Mouse (Mus musculus) layer of hippocampus, adult 2 months (tissue): ENCODE measurements around the gene Inhbe. TPM values are rescaled to one million over a fixed set of nuclear protein-coding genes. Genes with fewer than 3 reads are reported as not detected.
"Not testable (repeated sequence)": the region's sequence is repeated elsewhere in the genome, so short reads cannot be mapped to it uniquely, and the experiment has no call there.

Experiments used
- DNase-seq, 2 experiments: peaks; one replicate each; pipeline ENCODE4 v3.0.0; 2022; ENCODE audit warnings: low spot score in 2 of 2
- H3K27ac ChIP-seq: fragments of 200-600 bp; 2 replicates; pipeline ENCODE4 v1.8.1; 2022
- H3K4me3 ChIP-seq: fragments of 200-600 bp; 2 replicates; pipeline ENCODE4 v1.8.1; 2022; ENCODE audit warnings: mild to moderate bottlenecking
- CTCF ChIP-seq: fragments of 200-600 bp; conservative IDR thresholded peaks from 2 replicates; pipeline ENCODE4 v1.8.1; 2022; ENCODE audit warnings: antibody characterized with exemption, mild to moderate bottlenecking, moderate library complexity
- total RNA-seq, 2 experiments: library from RNA; stranded (reverse); gene quantifications; 2 replicates each; pipeline ENCODE4 v1.2.3; 2021

Gene Inhbe
- total RNA-seq, 2 experiments from 2014 or later: not detected

GRCm38 (mm10) chr10:127310523-127311475 lies 43.4 kb downstream of the Inhbe start:
- Histone ChIP-seq H3K4me3 (peak overlapping the region; percentile 90), H3K27ac (peak overlapping the region; percentile 78)
- TF ChIP-seq CTCF: no peak
- no peak for DNase-seq

DNA sequence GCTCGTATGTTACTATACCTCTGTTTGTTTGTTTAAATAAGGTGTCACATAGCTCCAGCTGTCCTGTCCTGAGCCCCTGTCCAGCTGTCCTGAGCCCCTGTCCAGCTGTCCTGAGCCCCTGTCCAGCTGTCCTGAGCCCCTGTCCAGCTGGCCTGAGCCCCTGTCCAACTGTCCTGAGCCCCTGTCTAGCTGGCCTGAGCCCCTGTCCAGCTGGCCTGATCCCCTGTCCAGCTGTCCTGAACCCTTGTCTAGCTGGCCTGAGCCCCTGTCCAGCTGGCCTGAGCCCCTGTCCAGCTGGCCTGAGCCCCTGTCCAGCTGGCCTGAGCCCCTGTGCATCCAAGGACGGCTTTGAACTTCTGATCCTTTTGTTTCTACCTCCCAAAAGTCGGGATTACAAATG lies 45.0 kb downstream of the Inhbe start:
- not testable (repeated sequence) for H3K4me3 ChIP-seq, H3K27ac ChIP-seq, DNase-seq

DNA sequence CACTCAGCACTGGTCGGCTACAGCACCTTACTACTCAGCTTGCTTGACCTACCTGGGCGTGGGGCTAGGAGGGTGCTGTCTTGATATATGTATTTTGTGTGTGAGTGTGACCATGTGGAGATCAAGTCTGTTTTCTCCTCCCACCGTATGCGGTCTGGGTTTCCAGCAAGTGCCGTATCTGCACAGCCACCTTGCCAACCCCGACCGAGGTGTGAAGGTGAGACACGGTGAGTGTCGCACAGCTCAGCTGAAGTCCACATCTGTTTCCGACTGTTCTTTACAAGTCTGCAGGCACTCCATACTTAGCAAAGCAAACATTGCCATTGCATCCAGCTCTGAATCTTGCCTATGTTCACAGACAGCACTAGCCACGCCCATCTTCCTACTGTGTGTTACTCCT lies 51.1 kb downstream of the Inhbe start:
- TF ChIP-seq CTCF: no peak
- DNase-seq: no peak
- H3K4me3 ChIP-seq: no peak overlapping the region
- H3K27ac ChIP-seq: no peak overlapping the region

GRCm38 (mm10) chr10:127300361-127300760 lies 53.9 kb downstream of the Inhbe start:
- H3K27ac ChIP-seq: no peak overlapping the region
- TF ChIP-seq CTCF: no peak
- DNase-seq: no peak
- no peak overlapping the region for H3K4me3 ChIP-seq

Other genes starting within 250 kb of the Inhbe start
- gene Os9, start 233.3 kb downstream of the Inhbe start, total RNA-seq: 100 to 1,000 TPM; 100 to 102 TPM
- gene B4galnt1, start 189.2 kb downstream of the Inhbe start, total RNA-seq: 100 to 1,000 TPM; 116 to 123 TPM
- gene Slc26a10, start 173.8 kb downstream of the Inhbe start, total RNA-seq: 10 to 100 TPM; 21.9 to 25.4 TPM
- 100 to 1,000 TPM; 395 to 408 TPM for gene Arhgef25, start 164.3 kb downstream of the Inhbe start, total RNA-seq
- 100 to 1,000 TPM; 227 to 255 TPM for gene Dtx3, start 158.7 kb downstream of the Inhbe start, total RNA-seq
- gene Pip4k2c, start 142.8 kb downstream of the Inhbe start, total RNA-seq: 10 to 100 TPM; 98.0 to 98.6 TPM
- gene Kif5a, start 91.1 kb downstream of the Inhbe start, total RNA-seq: 100 to 1,000 TPM; 715 to 773 TPM
- gene Dctn2, start 88.0 kb downstream of the Inhbe start, total RNA-seq: 100 to 1,000 TPM; 259 to 272 TPM
- gene Mbd6, start 65.4 kb downstream of the Inhbe start, total RNA-seq: 10 to 100 TPM; 54.3 to 60.6 TPM
- gene Mars, start 42.6 kb downstream of the Inhbe start, total RNA-seq: 10 to 100 TPM; 55.6 to 60.0 TPM
- under 1 TPM; 0.56 to 0.79 TPM for gene Arhgap9, start 32.4 kb downstream of the Inhbe start, total RNA-seq
- 1 to 10 TPM; 2.5 to 3.1 TPM for gene Gli1, start 12.4 kb downstream of the Inhbe start, total RNA-seq
- not detected for gene Inhbc, start 16.0 kb upstream of the Inhbe start, total RNA-seq
- gene R3hdm2, start 25.9 kb upstream of the Inhbe start, total RNA-seq: 100 to 1,000 TPM; 153 to 170 TPM
- 1 to 10 TPM; 2.4 to 8.1 TPM for gene Stac3, start 147.3 kb upstream of the Inhbe start, total RNA-seq
- gene Ndufa4l2, start 160.6 kb upstream of the Inhbe start, total RNA-seq: 1 to 10 TPM; 3.5 to 3.7 TPM
- gene Shmt2, start 168.0 kb upstream of the Inhbe start, total RNA-seq: 10 to 100 TPM; 25.4 to 27.6 TPM
- 1 to 10 TPM; 1.2 to 1.6 TPM for gene Nxph4, start 180.1 kb upstream of the Inhbe start, total RNA-seq